Mouse (Mus musculus) fat pad, adult 2 months (tissue): ENCODE data around the gene Ptpn6.
A peak's percentile ranks its signal among the peaks of the same experiment; 100 is the strongest.

Experiments used
- DNase-seq: peaks from one replicate; pipeline ENCODE4 v3.0.0-alpha.2; 2011; ENCODE audit warnings: low read depth, low spot score; ENCODE audit errors: extremely low read depth

Gene Ptpn6

GRCm38 (mm10) chr6:124755831-124756595 is 17.5 kb upstream of the Ptpn6 start, which contains the start of the genes Gm45234 and Atn1:
Gm45234 (minus strand) TSS chr6:124756021.
Atn1 (minus strand) TSS chr6:124756524.
- no peak for DNase-seq

- no peak for DNase-seq
Observed at GRCm38 (mm10) chr6:124755306-124755705, 16.8 kb upstream of the Ptpn6 start.

GRCm38 (mm10) chr6:124753861-124754260 is 15.3 kb upstream of the Ptpn6 start:
- no peak for DNase-seq

GRCm38 (mm10) chr6:124750405-124750804 is 11.9 kb upstream of the Ptpn6 start:
- no peak for DNase-seq

- no peak for DNase-seq
Observed at GRCm38 (mm10) chr6:124746654-124747632, 8.4 kb upstream of the Ptpn6 start.

- no peak for DNase-seq
Observed at GRCm38 (mm10) chr6:124746296-124746605, 7.7 kb upstream of the Ptpn6 start.

- DNase-seq, result no peak
Observed at GRCm38 (mm10) chr6:124745490-124746295, 7.2 kb upstream of the Ptpn6 start.

GRCm38 (mm10) chr6:124744755-124745321 is 6.3 kb upstream of the Ptpn6 start:
- DNase-seq, result no peak

GRCm38 (mm10) chr6:124743647-124744046 is 5.1 kb upstream of the Ptpn6 start:
- no peak for DNase-seq

- DNase-seq, result no peak
Observed at GRCm38 (mm10) chr6:124742839-124743514, 4.5 kb upstream of the Ptpn6 start.

GRCm38 (mm10) chr6:124741842-124742241 is 3.3 kb upstream of the Ptpn6 start:
- DNase-seq, result no peak

- peak; percentile 65 for DNase-seq
Observed at GRCm38 (mm10) chr6:124740888-124741761, 2.6 kb upstream of the Ptpn6 start, which contains the start of gene Grcc10. Grcc10 (minus strand) TSS chr6:124741374.

GRCm38 (mm10) chr6:124740211-124740887 is 1.8 kb upstream of the Ptpn6 start:
- no peak for DNase-seq

- no peak for DNase-seq
Observed at GRCm38 (mm10) chr6:124739231-124739796, 800 bp upstream of the Ptpn6 start.

- DNase-seq, result no peak
Observed at GRCm38 (mm10) chr6:124737040-124737439, 1.5 kb downstream of the Ptpn6 start.

- no peak for DNase-seq
Observed at GRCm38 (mm10) chr6:124734417-124734816, 4.1 kb downstream of the Ptpn6 start.

- DNase-seq, result no peak
Observed at GRCm38 (mm10) chr6:124732476-124733370, 5.8 kb downstream of the Ptpn6 start.
